Mouse (Mus musculus) gastrocnemius, adult 2 months (tissue): ENCODE measurements around the gene Pm20d2. TPM values are rescaled to one million over a fixed set of nuclear protein-coding genes. Genes with fewer than 3 reads are reported as not detected.
A peak's percentile ranks its signal among the peaks of the same experiment; 100 is the strongest.

ENCODE experiments used
- DNase-seq: peaks from one replicate; pipeline ENCODE4 v3.0.0; 2022
- H3K27ac ChIP-seq: fragments of 200-600 bp; 2 replicates; pipeline ENCODE4 v1.8.1; 2022; ENCODE audit warnings: mild to moderate bottlenecking
- H3K4me3 ChIP-seq: fragments of 200-600 bp; 2 replicates; pipeline ENCODE4 v1.8.1; 2022; ENCODE audit warnings: mild to moderate bottlenecking, moderate library complexity
- CTCF ChIP-seq: fragments of 200-600 bp; IDR thresholded peaks from 2 replicates; pipeline ENCODE4 v1.8.1; 2022; ENCODE audit warnings: antibody characterized with exemption, mild to moderate bottlenecking, moderate library complexity
- intact Hi-C: fragments of 180-260 bp; cut with DNase I; formaldehyde crosslinking; loops from one replicate; pipeline ENCODE4 v1.15.1; 2025
- long read RNA-seq, 2 experiments: library from polyadenylated mRNA; stranded (forward); transcript quantifications; one replicate each; pipeline ENCODE4 v2.0.0; 2021
- total RNA-seq, 2 experiments: library from RNA; stranded (reverse); gene quantifications; 2 replicates each; pipeline ENCODE4 v1.2.3; 2021

Gene Pm20d2
- 10 to 100 TPM; 36.2 to 52.3 TPM for total RNA-seq
- long read RNA-seq, experiment 1, transcript Pm20d2-201 (7 exons, 1,445 nt): major isoform, 17 of 27 reads
- long read RNA-seq, experiment 1, partial matches to known transcripts: 0 of 27 reads
- long read RNA-seq, experiment 1, other reads (novel, unspliced or antisense): 10 of 27 reads
- long read RNA-seq, experiment 2, transcript Pm20d2-201 (7 exons, 1,445 nt): major isoform, 13 of 30 reads
- long read RNA-seq, experiment 2, partial matches to known transcripts: 0 of 30 reads
- long read RNA-seq, experiment 2, other reads (novel, unspliced or antisense): 17 of 30 reads

- intact Hi-C loops: loop anchor here (5.0 kb wide), 1 partner anchor 37 kb away; no protein-coding TSS in a partner anchor
- Histone ChIP-seq H3K27ac (peak within 1 kb of the TSS; percentile 95), H3K4me3 (peak within 1 kb of the TSS; percentile 76)
- TF ChIP-seq CTCF: no peak
- DNase-seq: no peak
Measured at GRCm38 (mm10) chr4:33189735-33190036, at the start of gene Pm20d2. Gene Pm20d2, minus strand, starts transcription at chr4:33189737.

GRCm38 (mm10) chr4:33230881-33231280 lies 41.3 kb upstream of the Pm20d2 start:
- no peak for TF ChIP-seq CTCF
- no peak for DNase-seq
- Histone ChIP-seq H3K4me3 (no peak overlapping the region), H3K27ac (no peak overlapping the region)
- intact Hi-C loops: no loop called here

- intact Hi-C loops: no loop called here
- no peak for TF ChIP-seq CTCF
- Histone ChIP-seq H3K27ac (no peak overlapping the region), H3K4me3 (no peak overlapping the region)
- DNase-seq: no peak
Measured at GRCm38 (mm10) chr4:33229639-33230038, 40.1 kb upstream of the Pm20d2 start.

- Histone ChIP-seq H3K4me3 (no peak overlapping the region), H3K27ac (no peak overlapping the region)
- no peak for DNase-seq
- TF ChIP-seq CTCF: no peak
- intact Hi-C loops: no loop called here
Measured at GRCm38 (mm10) chr4:33227164-33227563, 37.6 kb upstream of the Pm20d2 start.

GRCm38 (mm10) chr4:33224003-33224675 lies 34.6 kb upstream of the Pm20d2 start:
- intact Hi-C loops: no loop called here
- DNase-seq: no peak
- Histone ChIP-seq H3K27ac (no peak overlapping the region), H3K4me3 (no peak overlapping the region)
- no peak for TF ChIP-seq CTCF

- no peak for TF ChIP-seq CTCF
- no peak overlapping the region for H3K27ac ChIP-seq
- no peak for DNase-seq
- intact Hi-C loops: no loop called here
- H3K4me3 ChIP-seq: no peak overlapping the region
Measured at GRCm38 (mm10) chr4:33221847-33222246, 32.3 kb upstream of the Pm20d2 start.

GRCm38 (mm10) chr4:33208881-33209841 lies 19.6 kb upstream of the Pm20d2 start, which contains the start of gene Srsf12:
Gene Srsf12, plus strand, starts transcription at chr4:33208991.
- Histone ChIP-seq H3K27ac (no peak within 1 kb of the TSS; the same call in 1 of the 2 replicates), H3K4me3 (peak within 1 kb of the TSS; percentile 75)
- DNase-seq: peak; percentile 25
- peak; percentile 38 for TF ChIP-seq CTCF
- intact Hi-C loops: no loop called here

- Histone ChIP-seq H3K27ac (no peak overlapping the region), H3K4me3 (no peak overlapping the region)
- no peak for TF ChIP-seq CTCF
- DNase-seq: no peak
- intact Hi-C loops: no loop called here
Measured at GRCm38 (mm10) chr4:33207551-33207950, 18.0 kb upstream of the Pm20d2 start.

- Histone ChIP-seq H3K4me3 (no peak overlapping the region), H3K27ac (no peak overlapping the region)
- peak; percentile 80 for TF ChIP-seq CTCF
- peak; percentile 59 for DNase-seq
- intact Hi-C loops: loop anchor here (1.0 to 2.0 kb wide), 2 partner anchors 56 to 88 kb away; no protein-coding TSS in a partner anchor
Measured at GRCm38 (mm10) chr4:33204682-33205081, 15.1 kb upstream of the Pm20d2 start.

- TF ChIP-seq CTCF: no peak
- Histone ChIP-seq H3K4me3 (no peak overlapping the region), H3K27ac (no peak overlapping the region)
- DNase-seq: no peak
- intact Hi-C loops: no loop called here
Measured at GRCm38 (mm10) chr4:33198117-33198516, 8.6 kb upstream of the Pm20d2 start.

GRCm38 (mm10) chr4:33188781-33189734 lies 479 bp downstream of the Pm20d2 start:
- Histone ChIP-seq H3K4me3 (peak overlapping the region; percentile 76), H3K27ac (peak overlapping the region; percentile 95)
- peak; percentile 95 for DNase-seq
- TF ChIP-seq CTCF: peak; percentile 50
- intact Hi-C loops: loop anchor here (5.0 kb wide), 1 partner anchor 37 kb away; no protein-coding TSS in a partner anchor
